ENCODE assay signal across 12 mouse cellular contexts in genomic region chr2:138362474-138362873, GRCm38 (mm10).
DNase-seq lines count a peak whose midpoint lies in the region; ATAC-seq and TF ChIP-seq lines count a peak whose summit lies in the region.
"Had no signal": no experiment of that assay in that cellular context is flagged by ENCODE, and none has a peak within 500 bp of the region (broad histone marks: within the 10 kb centered on the region; RNA-seq: fewer than 3 reads in every experiment).

No protein-coding gene starts in this region.

- no peaks in the 10 kb centered on the region for H3K36me3 ChIP-seq in hindbrain, embryonic 11.5 days (ENCODE audit: control insufficient read depth, insufficient read depth, low read length)
- no peaks in the 10 kb centered on the region for H3K36me3 ChIP-seq in hindbrain, embryonic 14.5 days (replicated peaks; ENCODE audit: control insufficient read depth, insufficient read depth)
- no peaks in the 10 kb centered on the region for H3K36me3 ChIP-seq in forebrain, embryonic 14.5 days (ENCODE audit: control insufficient read depth, insufficient read depth, low read length)
- no peaks in the 10 kb centered on the region for H3K36me3 ChIP-seq in lung, postnatal 0 days (ENCODE audit: insufficient read depth, low read length)
- H3K36me3 ChIP-seq in thymus, adult 2 months (ENCODE audit: control insufficient read depth, insufficient read depth, low read length): no peaks in the 10 kb centered on the region

- no peak for TF ChIP-seq CTCF in brain, embryonic 14.5 days (IDR thresholded peaks at IDR 0.05; ENCODE audit: borderline replicate concordance, extremely low read depth, insufficient read depth, insufficient read length)
- TF ChIP-seq CTCF in lung, postnatal 0 days (IDR thresholded peaks at IDR 0.05): no peak
- no peak for TF ChIP-seq CTCF in left cerebral cortex, adult 2 months (IDR thresholded peaks at IDR 0.05)
- TF ChIP-seq CTCF in thymus, adult 2 months (IDR thresholded peaks at IDR 0.05; ENCODE audit: borderline replicate concordance, control insufficient read depth, extremely low read depth, insufficient read depth, low read length, poor library complexity): no peak

- peak; percentile 66 for TF ChIP-seq EP300 in lung, postnatal 0 days (IDR thresholded peaks at IDR 0.05)

- no peak overlapping the region for H3K4me3 ChIP-seq in hindbrain, embryonic 11.5 days (ENCODE audit: low read depth, low read length)
- no peak overlapping the region for H3K4me3 ChIP-seq in hindbrain, embryonic 14.5 days (replicated peaks; ENCODE audit: low read length)
- H3K4me3 ChIP-seq in forebrain, embryonic 14.5 days (ENCODE audit: low read depth, low read length): no peak overlapping the region
- no peak overlapping the region for H3K4me3 ChIP-seq in lung, postnatal 0 days (ENCODE audit: low read depth, low read length)
- H3K4me3 ChIP-seq in left cerebral cortex, adult 2 months: no peak overlapping the region
- no peak overlapping the region for H3K4me3 ChIP-seq in thymus, adult 2 months (ENCODE audit: control insufficient read depth, insufficient read depth, low read length)

- no peak overlapping the region for H3K9ac ChIP-seq in hindbrain, embryonic 11.5 days (ENCODE audit: low read depth, low read length)
- H3K9ac ChIP-seq in hindbrain, embryonic 14.5 days: no peak overlapping the region
- no peak overlapping the region for H3K9ac ChIP-seq in forebrain, embryonic 14.5 days (ENCODE audit: low read length)
- no peak overlapping the region for H3K9ac ChIP-seq in lung, postnatal 0 days (replicated peaks; ENCODE audit: low read depth)

- no peaks in the 10 kb centered on the region for H3K9me3 ChIP-seq in hindbrain, embryonic 11.5 days (ENCODE audit: control insufficient read depth, low read length)
- H3K9me3 ChIP-seq in hindbrain, embryonic 14.5 days (ENCODE audit: control insufficient read depth, low read length): no peaks in the 10 kb centered on the region
- no peaks in the 10 kb centered on the region for H3K9me3 ChIP-seq in forebrain, embryonic 14.5 days (replicated peaks; ENCODE audit: control insufficient read depth, low read length)
- no peaks in the 10 kb centered on the region for H3K9me3 ChIP-seq in lung, postnatal 0 days (ENCODE audit: low read length)

- TF ChIP-seq POLR2A in brain, embryonic 14.5 days (IDR thresholded peaks at IDR 0.05; ENCODE audit: borderline replicate concordance, extremely low read depth, insufficient read depth, insufficient read length, poor library complexity, severe bottlenecking): no peak
- no peak for TF ChIP-seq POLR2A in thymus, adult 2 months (IDR thresholded peaks at IDR 0.05; ENCODE audit: control insufficient read depth, extremely low read depth, insufficient read depth, low read length, poor library complexity)

- no peak for DNase-seq in hindbrain, embryonic 11.5 days (ENCODE audit: low spot score)
- no peak for DNase-seq in hindbrain, embryonic 14.5 days (ENCODE audit: low spot score)
- DNase-seq in brain, embryonic 14.5 days (ENCODE audit: low read depth): peak; percentile 72
- peak; percentile 42 for DNase-seq in forebrain, embryonic 14.5 days (ENCODE audit: low spot score)
- peak; percentile 93 for DNase-seq in lung, postnatal 0 days (ENCODE audit: low spot score)
- no peak for DNase-seq in left cerebral cortex, adult 2 months (ENCODE audit: extremely low spot score in 1 of 2, low spot score in 2 of 2)
- no peak for DNase-seq in thymus, adult 2 months
- DNase-seq in layer of hippocampus, adult 8-10 months (ENCODE audit: low spot score in 2 of 2): no peak
- DNase-seq: adrenal gland, postnatal 10 days; B cell, adult 2 months; cerebellum, adult 9-10 months; kidney, postnatal 10 days had no signal

- 42% methylated on average over 5 of the region's 5 CpGs for WGBS in hindbrain, embryonic 11.5 days
- WGBS in hindbrain, embryonic 14.5 days: 29% methylated on average over 5 of the region's 5 CpGs
- 9% methylated on average over 5 of the region's 5 CpGs for WGBS in forebrain, embryonic 14.5 days
- WGBS in lung, postnatal 0 days: 54% methylated on average over 5 of the region's 5 CpGs
- WGBS in thymus, adult 2 months: 67% methylated on average over 5 of the region's 5 CpGs

- no peak overlapping the region for H3K4me2 ChIP-seq in hindbrain, embryonic 11.5 days (replicated peaks; ENCODE audit: low read depth, low read length)
- H3K4me2 ChIP-seq in hindbrain, embryonic 14.5 days (replicated peaks): no peak overlapping the region
- H3K4me2 ChIP-seq in forebrain, embryonic 14.5 days (ENCODE audit: low read length): no peak overlapping the region
- H3K4me2 ChIP-seq in lung, postnatal 0 days (replicated peaks; ENCODE audit: low read depth, low read length): no peak overlapping the region

- intact Hi-C loops in left cerebral cortex, adult 2 months (cut with DNase I): no loop called here

- no peaks in the 10 kb centered on the region for H3K27me3 ChIP-seq in hindbrain, embryonic 11.5 days (ENCODE audit: control insufficient read depth, insufficient read depth, low read length)
- H3K27me3 ChIP-seq in hindbrain, embryonic 14.5 days (ENCODE audit: control insufficient read depth, insufficient read depth, low read length): no peaks in the 10 kb centered on the region
- no peaks in the 10 kb centered on the region for H3K27me3 ChIP-seq in forebrain, embryonic 14.5 days (replicated peaks; ENCODE audit: control insufficient read depth, insufficient read depth, low read length)
- no peaks in the 10 kb centered on the region for H3K27me3 ChIP-seq in lung, postnatal 0 days (replicated peaks; ENCODE audit: insufficient read depth, low read length)
- H3K27me3 ChIP-seq in thymus, adult 2 months (ENCODE audit: control insufficient read depth, insufficient read depth, low read length): no peaks in the 10 kb centered on the region

- peak; percentile 62 for ATAC-seq in hindbrain, embryonic 11.5 days (ENCODE audit: low FRiP score)
- no peak for ATAC-seq in hindbrain, embryonic 14.5 days (ENCODE audit: low FRiP score)
- peak; percentile 82 for ATAC-seq in forebrain, embryonic 14.5 days
- ATAC-seq in lung, postnatal 0 days: peak; percentile 91

- no peak overlapping the region for H3K27ac ChIP-seq in hindbrain, embryonic 11.5 days (ENCODE audit: low read depth, low read length)
- no peak overlapping the region for H3K27ac ChIP-seq in hindbrain, embryonic 14.5 days
- H3K27ac ChIP-seq in forebrain, embryonic 14.5 days (ENCODE audit: low read depth, low read length): no peak overlapping the region
- H3K27ac ChIP-seq in lung, postnatal 0 days (ENCODE audit: low read length): peak overlapping the region; percentile 33; the same call in 1 of the 2 replicates
- H3K27ac ChIP-seq in left cerebral cortex, adult 2 months: no peak overlapping the region
- H3K27ac ChIP-seq in thymus, adult 2 months (ENCODE audit: control insufficient read depth, insufficient read depth, low read length): no peak overlapping the region

- H3K4me1 ChIP-seq in hindbrain, embryonic 11.5 days (replicated peaks; ENCODE audit: control insufficient read depth, insufficient read depth, low read length): no peaks in the 10 kb centered on the region
- H3K4me1 ChIP-seq in hindbrain, embryonic 14.5 days (replicated peaks; ENCODE audit: control insufficient read depth, insufficient read depth, low read length): no peaks in the 10 kb centered on the region
- no peaks in the 10 kb centered on the region for H3K4me1 ChIP-seq in forebrain, embryonic 14.5 days (ENCODE audit: control insufficient read depth, insufficient read depth, low read length)
- no peaks in the 10 kb centered on the region for H3K4me1 ChIP-seq in lung, postnatal 0 days (ENCODE audit: insufficient read depth, low read depth, low read length)
- H3K4me1 ChIP-seq in thymus, adult 2 months (replicated peaks; ENCODE audit: control insufficient read depth, insufficient read depth, low read length): no peaks in the 10 kb centered on the region

Comparison
In these comparisons a context has a peak if more than half of its experiments do, and no peak if none do; other contexts are left out.
1. DNase-seq: peak in brain, embryonic 14.5 days (single experiment), forebrain, embryonic 14.5 days (single experiment) and lung, postnatal 0 days (single experiment); none in hindbrain, embryonic 11.5 days (single experiment), hindbrain, embryonic 14.5 days (single experiment), left cerebral cortex, adult 2 months (0 of 2), thymus, adult 2 months (single experiment) and layer of hippocampus, adult 8-10 months (0 of 2).